Mouse (Mus musculus) stomach, postnatal 0 days (tissue): Measurements from ENCODE around the gene Gm20671. TPM values are rescaled to one million over a fixed set of nuclear protein-coding genes. Genes with fewer than 3 reads are reported as not detected.

ENCODE experiments used
- ATAC-seq: fragments of 200-750 bp; cut with Nextera tagmentation; 2 replicates; pipeline ENCODE4 v1.8.0; 2017; ENCODE audit not compliant: low FRiP score, low TSS enrichment
- DNase-seq: peaks from one replicate; pipeline ENCODE4 v3.0.0-alpha.2; 2016; ENCODE audit warnings: low spot score
- H3K27ac ChIP-seq: fragments of 300-500 bp; sonication (generic); replicated peaks from 2 replicates; pipeline ENCODE4 v1.5.1; 2014; ENCODE audit warnings: mild to moderate bottlenecking, control low read depth
- H3K27me3 ChIP-seq: fragments of 300-500 bp; sonication (generic); 2 replicates; pipeline ENCODE4 v1.6.1; 2014; ENCODE audit warnings: low read length; ENCODE audit not compliant: control insufficient read depth, insufficient read depth
- H3K36me3 ChIP-seq: fragments of 300-500 bp; sonication (generic); 2 replicates; pipeline ENCODE4 v1.6.1; 2014; ENCODE audit warnings: low read length, mixed read lengths; ENCODE audit not compliant: control insufficient read depth, insufficient read depth
- H3K4me1 ChIP-seq: fragments of 300-500 bp; sonication (generic); replicated peaks from 2 replicates; pipeline ENCODE4 v1.6.1; 2014; ENCODE audit warnings: antibody characterized with exemption; ENCODE audit not compliant: control insufficient read depth, insufficient read depth
- H3K4me2 ChIP-seq: fragments of 300-500 bp; sonication (generic); replicated peaks from 2 replicates; pipeline ENCODE4 v1.6.1; 2014; ENCODE audit warnings: low read depth, mild to moderate bottlenecking, control low read depth, moderate library complexity
- H3K4me3 ChIP-seq: fragments of 300-500 bp; sonication (generic); 2 replicates; pipeline ENCODE4 v1.5.1; 2014; ENCODE audit warnings: low read depth, low read length, control low read depth
- H3K9ac ChIP-seq: fragments of 300-500 bp; sonication (generic); 2 replicates; pipeline ENCODE4 v1.6.1; 2014; ENCODE audit warnings: mild to moderate bottlenecking, low read length, control low read depth, mixed read lengths
- H3K9me3 ChIP-seq: fragments of 300-500 bp; sonication (generic); 2 replicates; pipeline ENCODE4 v1.6.1; 2016; ENCODE audit warnings: low read length; ENCODE audit not compliant: control insufficient read depth
- CTCF ChIP-seq: IDR thresholded peaks from 2 replicates; pipeline ENCODE4 v1.5.1; 2016; ENCODE audit warnings: antibody characterized with exemption, low read depth, mild to moderate bottlenecking, moderate library complexity
- EP300 ChIP-seq: optimal IDR thresholded peaks from 2 replicates; pipeline ENCODE3; 2016; ENCODE audit warnings: antibody characterized with exemption
- WGBS: fragments of 180-500 bp; shearing (Covaris S2); extraction: QIAGEN DNeasy Blood & Tissue Kit; methylation state at CpG from one replicate; pipeline ENCODE4 v1.1.7; 2014; 5-methylcytosine and 5-hydroxymethylcytosine counted together
- polyA plus RNA-seq: library from polyadenylated mRNA; unstranded; fragments of >200 nt; fragmentation: Nextera tagmentation; extraction: Ambion mirVana; gene quantifications from 2 replicates; pipeline ENCODE4 v1.2.1, GENCODE M21; 2015

The Gm20671 gene
- polyA plus RNA-seq, 1 experiment from 2014 or later = not detected

DNA sequence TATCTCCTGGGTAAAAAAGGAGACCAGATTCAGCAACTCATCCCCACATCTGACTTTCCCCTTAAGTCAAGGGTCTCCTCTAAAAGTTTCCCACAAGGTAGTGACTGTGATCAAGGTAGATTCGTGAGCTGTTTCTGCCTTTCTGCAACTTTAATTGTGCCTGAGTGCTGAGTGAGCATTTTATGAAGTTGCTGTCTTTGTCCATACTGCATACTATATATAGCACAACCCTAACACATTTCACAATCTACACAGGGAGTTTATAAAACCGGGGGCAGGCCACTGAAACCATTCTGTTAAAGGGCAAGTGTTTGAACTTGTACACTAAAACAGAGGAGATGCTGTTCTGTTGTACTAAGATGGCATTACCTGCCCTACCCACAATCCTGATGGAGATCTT, 133.5 kb downstream of the Gm20671 start:
- H3K27me3 ChIP-seq = no peaks in the 10 kb centered on the region
- H3K4me1 ChIP-seq = no peaks in the 10 kb centered on the region
- DNase-seq = no peak
- H3K4me2 ChIP-seq = no peak overlapping the region
- H3K9ac ChIP-seq = no peak overlapping the region
- ATAC-seq = no peak
- 46% methylated on average over 2 of the region's 2 CpGs for WGBS
- H3K4me3 ChIP-seq = no peak overlapping the region
- TF ChIP-seq EP300 (no peak), CTCF (no peak)
- no peak overlapping the region for H3K27ac ChIP-seq
- H3K9me3 ChIP-seq = no peaks in the 10 kb centered on the region
- no peaks in the 10 kb centered on the region for H3K36me3 ChIP-seq

Other genes starting within 250 kb of the Gm20671 start
- 14.2 and 15.0 TPM in 2 replicates for gene Yes1, start 215.9 kb downstream of the Gm20671 start, polyA plus RNA-seq
- gene Pisd, start 41.5 kb downstream of the Gm20671 start, polyA plus RNA-seq = 69.4 and 71.7 TPM in 2 replicates
- 5.6 and 8.8 TPM in 2 replicates for gene Prr14l, start 27.1 kb upstream of the Gm20671 start, polyA plus RNA-seq
- gene Depdc5, start 36.6 kb upstream of the Gm20671 start, polyA plus RNA-seq = 4.1 and 5.2 TPM in 2 replicates
- 214 and 219 TPM in 2 replicates for gene Ywhah, start 191.7 kb upstream of the Gm20671 start, polyA plus RNA-seq